Mouse (Mus musculus): ENCODE measurements around the gene Ddx19b.

GRCm38 (mm10) chr8:110997547-110998531 lies 33.7 kb downstream of the Ddx19b start, which contains the start of gene Ddx19a:
- no peak for TF ChIP-seq EP300 (IDR thresholded peaks at IDR 0.05; ENCODE audit: insufficient read depth, low read depth, low read length)
- TF ChIP-seq CTCF (IDR thresholded peaks at IDR 0.05) = peak; percentile 71
